Mouse (Mus musculus) CH12.LX (cell line): ENCODE results near the gene Ascc1. TPM values are rescaled to one million over a fixed set of nuclear protein-coding genes. Genes with fewer than 3 reads are reported as not detected.

ENCODE experiments used
- DNase-seq: peaks from one replicate; pipeline ENCODE4 v3.0.0-alpha.2; 2013; ENCODE audit errors: extremely low read depth
- H3K27ac ChIP-seq: 2 replicates; pipeline ENCODE4 v1.5.1; 2012; ENCODE audit warnings: low read depth, mild to moderate bottlenecking, control low read depth, moderate library complexity; ENCODE audit not compliant: insufficient read depth
- H3K27me3 ChIP-seq: replicated peaks from 2 replicates; pipeline ENCODE3; 2012; ENCODE audit warnings: inconsistent platforms
- H3K36me3 ChIP-seq, 2 experiments: replicated peaks in 1 of 2; 2 replicates each; pipeline versions ENCODE3 to v1.6.1; 2012; ENCODE audit warnings: inconsistent platforms in 1 of 2, low read length in 1 of 2, mild to moderate bottlenecking in 1 of 2, mixed read lengths in 1 of 2, moderate library complexity in 1 of 2; ENCODE audit not compliant: control insufficient read depth in 1 of 2, insufficient read depth in 1 of 2
- H3K4me1 ChIP-seq, 2 experiments: 2 replicates each; pipeline ENCODE4 v1.6.1; 2012; ENCODE audit warnings: inconsistent platforms in 1 of 2, moderate library complexity in 1 of 2; ENCODE audit not compliant: insufficient read depth in 2 of 2, control insufficient read depth in 1 of 2
- H3K4me2 ChIP-seq: 2 replicates; pipeline ENCODE4 v1.6.1; 2012; ENCODE audit warnings: low read depth, mild to moderate bottlenecking, control low read depth; ENCODE audit not compliant: poor library complexity, insufficient read depth, severe bottlenecking
- H3K4me3 ChIP-seq, 3 experiments: fragments of 150-350 bp in 1 of 3; sonication (generic) in 1 of 3; replicated peaks in 1 of 3; 2 replicates each; pipeline versions ENCODE3 to v1.5.1; 2011 to 2012; ENCODE audit warnings: low read depth in 2 of 3, low read length in 2 of 3, mild to moderate bottlenecking in 2 of 3, moderate library complexity in 2 of 3, control low read depth in 1 of 3, improper control_type of control experiment in 1 of 3, inconsistent platforms in 1 of 3, mixed read lengths in 1 of 3; ENCODE audit not compliant: poor library complexity in 1 of 3
- H3K79me2 ChIP-seq: replicated peaks from 2 replicates; pipeline ENCODE4 v1.6.1; 2012; ENCODE audit warnings: mild to moderate bottlenecking, moderate library complexity; ENCODE audit not compliant: control insufficient read depth, poor library complexity, insufficient read depth, severe bottlenecking; ENCODE audit errors: extremely low read depth
- H3K9ac ChIP-seq: 2 replicates; pipeline ENCODE4 v1.6.1; 2012; ENCODE audit warnings: low read depth, mild to moderate bottlenecking, control low read depth, moderate library complexity; ENCODE audit not compliant: insufficient read depth
- H3K9me3 ChIP-seq: replicated peaks from 2 replicates; pipeline ENCODE3; 2012; ENCODE audit warnings: low read length, inconsistent platforms, mixed read lengths
- CHD1 ChIP-seq: IDR thresholded peaks from 2 replicates; pipeline ENCODE4 v1.6.1; 2012; ENCODE audit warnings: low read depth, low read length, improper control_type of control experiment, inconsistent platforms
- CTCF ChIP-seq, 2 experiments: IDR thresholded peaks in 1 of 2; conservative IDR thresholded peaks in 1 of 2; 2 replicates each; pipeline ENCODE4 v1.5.1; 2011 to 2012; ENCODE audit warnings: low read depth in 2 of 2, low read length in 2 of 2, improper control_type of control experiment in 1 of 2, inconsistent platforms in 1 of 2, mild to moderate bottlenecking in 1 of 2, moderate library complexity in 1 of 2
- GABPA ChIP-seq: IDR thresholded peaks from 2 replicates; pipeline ENCODE4 v1.6.1; 2012; ENCODE audit warnings: low read depth, low read length, improper control_type of control experiment, inconsistent platforms; ENCODE audit not compliant: insufficient replicate concordance
- IRF4 ChIP-seq: IDR thresholded peaks from 2 replicates; pipeline ENCODE4 v1.6.1; 2014; ENCODE audit warnings: low read depth, mild to moderate bottlenecking, inconsistent platforms, low read length, improper control_type of control experiment
- JUND ChIP-seq: conservative IDR thresholded peaks from 2 replicates; pipeline ENCODE4 v1.6.1; 2011; ENCODE audit warnings: low read depth, low read length, improper control_type of control experiment
- KAT2A ChIP-seq: IDR thresholded peaks from 2 replicates; pipeline ENCODE4 v1.6.1; 2012; ENCODE audit warnings: low read length, improper control_type of control experiment, inconsistent platforms; ENCODE audit not compliant: insufficient replicate concordance
- MEF2A ChIP-seq: IDR thresholded peaks from 2 replicates; pipeline ENCODE4 v1.6.1; 2014; ENCODE audit warnings: low read depth, mild to moderate bottlenecking, inconsistent platforms, low read length, improper control_type of control experiment, borderline replicate concordance
- MXI1 ChIP-seq: IDR thresholded peaks from 2 replicates; pipeline ENCODE4 v1.6.1; 2011; ENCODE audit warnings: mild to moderate bottlenecking, low read depth, low read length, improper control_type of control experiment
- NELFE ChIP-seq: IDR thresholded peaks from 2 replicates; pipeline ENCODE4 v1.6.1; 2011; ENCODE audit warnings: low read depth, low read length, improper control_type of control experiment
- NRF1 ChIP-seq: IDR thresholded peaks from 2 replicates; pipeline ENCODE4 v1.6.1; 2014; ENCODE audit warnings: low read depth, mild to moderate bottlenecking, inconsistent platforms, low read length, improper control_type of control experiment, moderate library complexity
- PAX5 ChIP-seq: IDR thresholded peaks from 2 replicates; pipeline ENCODE4 v1.6.1; 2012; ENCODE audit warnings: low read length, inconsistent platforms, mixed read lengths
- POLR2AphosphoS2 ChIP-seq: IDR thresholded peaks from 2 replicates; pipeline ENCODE4 v1.6.1; 2011; ENCODE audit warnings: low read depth, low read length, improper control_type of control experiment
- RAD21 ChIP-seq: IDR thresholded peaks from 2 replicates; pipeline ENCODE4 v1.6.1; 2011; ENCODE audit warnings: low read depth, mild to moderate bottlenecking, low read length, improper control_type of control experiment, moderate library complexity
- SIN3A ChIP-seq: IDR thresholded peaks from 2 replicates; pipeline ENCODE4 v1.6.1; 2012; ENCODE audit warnings: low read length, improper control_type of control experiment, inconsistent platforms
- TBP ChIP-seq: conservative IDR thresholded peaks from 2 replicates; pipeline ENCODE4 v1.6.1; 2011; ENCODE audit warnings: low read depth, low read length, improper control_type of control experiment
- UBTF ChIP-seq: IDR thresholded peaks from 2 replicates; pipeline ENCODE4 v1.6.1; 2012; ENCODE audit warnings: low read depth, mild to moderate bottlenecking, inconsistent platforms, low read length, improper control_type of control experiment, moderate library complexity
- USF2 ChIP-seq: conservative IDR thresholded peaks from 2 replicates; pipeline ENCODE4 v1.6.1; 2011; ENCODE audit warnings: low read depth, low read length, improper control_type of control experiment
- ZC3H11A ChIP-seq: IDR thresholded peaks from 2 replicates; pipeline ENCODE4 v1.6.1; 2012; ENCODE audit warnings: low read depth, mild to moderate bottlenecking, inconsistent platforms, low read length, improper control_type of control experiment
- ZMIZ1 ChIP-seq: IDR thresholded peaks from 2 replicates; pipeline ENCODE4 v1.6.1; 2012; ENCODE audit warnings: low read depth, mild to moderate bottlenecking, inconsistent platforms, low read length, improper control_type of control experiment
- ZNF384 ChIP-seq: IDR thresholded peaks from 2 replicates; pipeline ENCODE4 v1.6.1; 2012; ENCODE audit warnings: low read depth, low read length, improper control_type of control experiment, inconsistent platforms
- dilution Hi-C: fragments of 300-500 bp; cut with MboI; formaldehyde crosslinking; loops from 2 replicates; pipeline ENCODE4 v1.14.3; 2020; ENCODE audit warnings: low sequenced_read_pairs; ENCODE audit not compliant: extremely low pct_unique_long_range_greater_than_20kb, extremely low pct_ligation_motif_present
- in situ Hi-C: fragments of 300-500 bp; cut with MboI; formaldehyde crosslinking; loops from 3 replicates; pipeline ENCODE4 v1.14.3; 2019; ENCODE audit warnings: low sequenced_read_pairs, low pct_ligation_motif_present, low pct_unique_long_range_greater_than_20kb, mixed read lengths
- polyA plus RNA-seq: library from polyadenylated mRNA; unstranded; fragments of >175 nt; gene quantifications from 2 replicates; pipeline ENCODE4 v1.2.1, GENCODE M21; 2012; ENCODE audit warnings: low read depth; ENCODE audit not compliant: insufficient read length
- total RNA-seq, 2 experiments: library from RNA; depleted of rRNA; stranded (reverse); fragments of 300-350 nt in 1 of 2; fragments of >200 nt in 1 of 2; gene quantifications; 2 replicates each; pipeline ENCODE4 v1.2.3; 2012 to 2014

The Ascc1 gene
- total and polyA plus RNA-seq, 3 experiments, result 20.1 to 25.5 (median 25.4) TPM

GRCm38 (mm10) chr10:60035744-60036143, 33.1 kb downstream of the Ascc1 start:
- no peak for TF ChIP-seq JUND
- no peak for TF ChIP-seq KAT2A
- no peak for TF ChIP-seq MEF2A
- TF ChIP-seq CHD1, result no peak
- no peak for TF ChIP-seq GABPA
- TF ChIP-seq ZNF384, result no peak
- no peak for TF ChIP-seq SIN3A
- no peak for TF ChIP-seq ZMIZ1
- TF ChIP-seq IRF4, result no peak
- no peak for TF ChIP-seq NELFE
- no peak for TF ChIP-seq TBP
- no peak for TF ChIP-seq MXI1
- no peak for TF ChIP-seq USF2
- TF ChIP-seq CTCF (conservative IDR thresholded peaks at IDR 0.05 in 1 of 2, IDR thresholded peaks at IDR 0.05 in 1 of 2; ENCODE audit: low read depth in 2 of 2, low read length in 2 of 2), result no peak
- no peak for TF ChIP-seq ZC3H11A
- dilution Hi-C loops, result no loop called here

GRCm38 (mm10) chr10:60042350-60042922, 39.8 kb downstream of the Ascc1 start:
- H3K4me3 ChIP-seq, result no peak overlapping the region
- peaks cover 0 to 11% of the 10 kb centered on the region in 2 experiments; a peak in 2 of 4 replicates for H3K4me1 ChIP-seq
- TF ChIP-seq UBTF, result no peak
- TF ChIP-seq ZNF384, result no peak
- TF ChIP-seq KAT2A, result no peak
- no peak for TF ChIP-seq POLR2AphosphoS2
- no peak for TF ChIP-seq RAD21
- no peak for TF ChIP-seq CTCF (conservative IDR thresholded peaks at IDR 0.05 in 1 of 2, IDR thresholded peaks at IDR 0.05 in 1 of 2; ENCODE audit: low read depth in 2 of 2, low read length in 2 of 2)
- no peak for TF ChIP-seq NRF1
- TF ChIP-seq PAX5, result no peak
- TF ChIP-seq GABPA, result no peak
- in situ Hi-C loops, result no loop called here
- no peaks in the 10 kb centered on the region for H3K27me3 ChIP-seq
- no peaks in the 10 kb centered on the region for H3K79me2 ChIP-seq
- H3K9me3 ChIP-seq, result no peaks in the 10 kb centered on the region
- DNase-seq, result no peak
- H3K27ac ChIP-seq, result no peak overlapping the region
- peaks cover 0 to 24% of the 10 kb centered on the region in 2 experiments for H3K36me3 ChIP-seq
- H3K9ac ChIP-seq, result no peak overlapping the region
- dilution Hi-C loops, result no loop called here
- H3K4me2 ChIP-seq, result no peak overlapping the region

More at GRCm38 (mm10) chr10:60035744-60036143, 33.1 kb downstream of the Ascc1 start:
- H3K9me3 ChIP-seq, result no peaks in the 10 kb centered on the region
- H3K4me3 ChIP-seq, result no peak overlapping the region
- DNase-seq, result no peak
- H3K9ac ChIP-seq, result no peak overlapping the region
- in situ Hi-C loops, result no loop called here
- H3K36me3 ChIP-seq, result peaks cover 2 to 25% of the 10 kb centered on the region in 2 experiments
- H3K27ac ChIP-seq, result no peak overlapping the region
- no peaks in the 10 kb centered on the region for H3K27me3 ChIP-seq
- H3K4me1 ChIP-seq, result peaks cover 3 to 26% of the 10 kb centered on the region in 2 experiments
- H3K79me2 ChIP-seq, result no peaks in the 10 kb centered on the region
- no peak overlapping the region for H3K4me2 ChIP-seq
